Mouse (Mus musculus): ENCODE measurements around the gene Fancc. TPM values are rescaled to one million over a fixed set of nuclear protein-coding genes. Genes with fewer than 3 reads are reported as not detected.

Fancc gene
- polyA plus RNA-seq, 3 experiments from 2014 or later, result 8.5 to 18.0 (median 14.4) TPM

- ATAC-seq, result no peak
Observed at GRCm38 (mm10) chr13:63314608-63314920, 182.5 kb downstream of the Fancc start.

DNA sequence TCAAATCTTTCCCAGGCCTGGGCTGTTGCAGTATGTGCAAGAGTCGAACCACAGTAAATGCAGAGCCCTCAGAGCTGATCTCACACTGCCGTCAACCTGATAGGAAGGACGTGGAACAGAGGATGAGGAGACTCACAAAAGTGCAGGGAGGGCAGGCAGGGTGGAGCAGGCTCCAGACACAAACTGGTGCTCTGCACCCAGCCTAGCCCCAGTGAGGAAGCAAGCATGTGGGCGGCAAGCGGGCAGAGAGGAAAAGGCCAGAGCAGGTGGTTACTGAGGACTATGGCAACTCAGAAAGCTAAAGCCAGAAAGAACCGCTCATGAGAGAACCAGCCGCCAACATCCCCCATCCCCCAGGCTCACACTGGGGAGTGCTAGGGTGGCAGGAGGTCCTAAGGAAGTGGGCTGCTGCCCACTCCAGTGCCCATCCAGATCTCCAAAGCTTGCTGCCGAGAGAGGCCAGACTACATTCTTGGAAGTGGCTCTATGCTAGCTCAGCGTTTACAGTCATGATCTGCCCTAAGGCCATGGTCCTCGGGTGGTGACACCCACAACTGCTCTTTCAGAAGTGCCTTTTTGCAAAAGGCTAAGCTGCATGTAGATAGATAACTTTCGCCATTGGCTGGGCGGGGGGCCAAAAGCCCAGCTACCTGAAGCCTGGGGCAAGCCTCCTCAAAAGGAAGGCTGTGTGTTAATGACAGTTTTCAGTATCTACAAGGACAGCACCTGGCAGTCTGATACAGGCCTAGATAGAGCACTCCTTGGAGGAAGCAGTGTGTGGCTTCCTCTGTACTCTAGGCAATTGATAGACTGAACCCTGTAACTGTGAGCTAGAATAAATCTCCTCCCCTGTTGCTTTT, 183.1 kb downstream of the Fancc start:
- peak; percentile 20 for ATAC-seq

DNA sequence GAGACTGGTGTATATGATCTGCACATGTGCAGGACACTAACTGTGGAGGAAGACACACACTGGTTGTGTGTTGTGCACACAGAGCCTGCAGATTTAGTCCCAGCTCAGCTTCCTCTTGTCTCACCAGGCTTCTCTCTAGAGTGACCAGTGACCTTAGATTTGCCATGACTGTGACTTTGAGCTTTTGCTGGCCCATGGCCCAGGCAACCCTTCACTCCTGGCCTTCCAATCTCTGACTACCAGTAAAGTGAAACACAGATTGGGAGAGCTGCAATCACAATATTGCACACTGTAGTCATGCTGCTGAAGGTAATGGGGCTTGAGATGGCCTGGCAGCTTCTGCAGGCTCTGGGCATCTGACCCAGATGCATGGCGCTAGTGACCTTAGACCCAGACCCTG, 183.8 kb downstream of the Fancc start:
- ATAC-seq, result no peak

DNA sequence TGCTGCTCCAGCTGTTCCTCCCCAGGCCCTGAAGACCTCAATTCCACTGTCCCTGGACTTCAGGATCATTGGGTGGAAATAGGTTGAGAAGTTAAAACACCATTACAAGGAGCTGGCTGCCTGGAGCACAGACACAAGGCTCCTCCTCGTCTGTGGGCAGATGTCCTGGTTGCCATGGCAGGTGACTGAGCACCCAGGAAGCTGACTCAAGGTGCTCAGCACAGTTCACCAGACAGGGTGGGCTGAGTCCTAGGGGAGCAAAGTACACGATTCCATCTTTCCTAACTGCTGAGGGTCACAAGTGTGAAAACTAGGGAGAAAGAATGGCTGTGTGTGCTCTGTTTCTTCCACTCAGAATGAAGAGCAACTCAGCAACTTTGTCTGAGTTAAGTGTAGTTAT, 185.9 kb downstream of the Fancc start:
- ATAC-seq, result no peak

DNA sequence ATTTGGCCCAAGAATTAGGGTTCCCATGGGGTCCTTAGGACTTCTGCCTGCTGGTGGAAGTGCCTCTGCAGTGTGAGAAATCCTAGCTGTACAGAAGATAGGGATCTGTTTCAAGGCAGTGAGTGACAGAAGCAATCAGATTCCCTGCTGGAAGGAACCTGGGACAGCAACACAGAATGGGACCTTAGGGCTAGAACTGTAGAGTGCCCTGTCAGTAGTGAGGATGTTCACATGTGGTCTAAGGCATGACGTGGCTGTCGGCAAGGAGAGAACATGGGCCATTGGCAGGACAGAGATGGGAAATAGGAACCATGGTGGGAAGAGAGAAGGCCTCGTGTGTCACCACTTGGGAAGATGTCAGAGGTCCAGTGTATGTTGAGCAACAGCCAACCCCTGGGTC, 187.5 kb downstream of the Fancc start:
- ATAC-seq, result no peak

DNA sequence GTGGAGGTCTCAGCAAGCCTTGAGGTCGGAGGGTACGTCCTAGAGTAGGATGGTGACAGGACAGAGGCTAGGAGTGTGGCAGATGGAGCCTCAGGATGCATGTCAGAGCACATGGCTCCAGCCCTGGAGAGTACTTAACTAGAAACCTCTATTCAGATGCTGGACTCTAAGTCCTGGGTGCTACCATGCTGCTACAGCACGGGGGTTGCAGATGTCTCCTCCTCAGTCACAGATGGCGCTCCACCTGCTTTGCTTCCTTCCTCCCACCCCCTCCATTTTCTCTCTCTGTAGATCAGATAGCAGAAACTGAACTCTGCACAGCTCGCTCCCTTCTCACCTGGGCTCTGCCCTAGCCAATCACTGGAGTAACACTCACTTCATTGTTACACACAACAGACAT, 190.3 kb downstream of the Fancc start:
- ATAC-seq, result no peak

GRCm38 (mm10) chr13:63305160-63306011, 191.7 kb downstream of the Fancc start:
- ATAC-seq, result no peak

DNA sequence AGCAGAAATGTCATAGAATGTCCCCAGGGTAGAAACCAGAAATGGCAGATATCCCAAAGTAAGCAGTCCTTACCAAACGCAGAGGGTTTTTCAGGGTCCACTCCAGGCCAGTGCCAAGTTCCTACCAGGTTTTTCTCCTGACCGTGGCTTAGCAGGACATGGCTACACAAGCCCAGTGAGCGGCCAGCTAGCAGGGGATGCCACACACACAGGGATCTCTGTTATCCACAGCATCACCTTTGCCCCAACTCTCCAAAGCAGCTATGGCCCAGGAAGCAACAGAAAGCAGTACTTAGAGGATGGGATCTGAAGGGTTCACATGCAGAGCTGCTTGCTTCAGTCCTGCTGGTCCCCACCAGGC, 192.3 kb downstream of the Fancc start:
- ATAC-seq, result no peak

DNA sequence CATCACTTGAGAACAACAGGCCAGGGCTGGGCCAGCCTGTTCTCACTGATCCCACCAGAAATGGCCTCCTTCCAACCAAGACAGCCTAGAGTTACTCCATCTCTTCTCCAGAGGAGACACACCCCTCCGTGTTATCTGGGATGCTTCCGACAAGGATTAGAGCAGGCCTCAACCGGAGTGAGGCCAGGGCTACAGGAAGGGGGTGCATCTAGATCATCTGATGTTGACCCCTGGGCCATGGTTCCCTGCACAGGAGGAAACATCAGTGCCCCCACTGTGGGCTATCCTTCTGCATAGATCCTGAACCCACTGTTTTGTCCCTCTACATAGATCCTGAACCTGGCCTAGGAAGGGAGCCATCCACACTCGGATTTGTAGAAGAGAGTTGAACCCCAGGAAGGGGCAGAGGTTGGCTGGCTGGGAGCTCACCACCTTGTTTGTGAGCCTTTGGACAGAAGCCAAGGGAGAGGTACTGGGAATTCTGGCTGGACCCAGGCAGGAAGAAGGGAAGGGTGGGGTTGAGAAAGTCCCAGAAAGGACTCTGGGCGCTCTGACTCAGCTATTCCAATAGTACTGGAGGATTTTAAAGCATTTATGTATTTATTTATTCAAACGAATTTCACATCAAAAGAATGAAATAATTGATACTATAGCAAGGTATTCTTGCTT, 192.8 kb downstream of the Fancc start:
- no peak for ATAC-seq

DNA sequence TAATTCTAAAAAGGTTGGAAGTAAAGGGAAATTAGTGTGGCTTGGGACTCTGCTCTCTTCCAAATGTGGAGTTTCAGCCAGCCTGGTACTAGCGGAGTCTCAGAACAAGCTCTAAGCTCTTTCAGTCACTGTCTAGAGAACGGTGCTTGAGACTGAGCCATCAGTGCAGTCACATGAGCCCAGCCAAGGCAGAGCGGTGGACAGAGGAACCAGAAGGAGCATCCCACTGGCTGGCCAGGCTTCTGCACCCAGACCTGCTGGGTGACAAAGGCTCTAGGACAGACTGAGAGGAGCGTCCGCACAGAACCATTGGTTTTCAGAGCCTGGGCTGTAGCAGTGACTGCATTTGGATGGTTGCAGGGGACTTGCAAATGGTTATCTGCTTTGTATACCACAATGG, 194.7 kb downstream of the Fancc start:
- ATAC-seq, result no peak

GRCm38 (mm10) chr13:63301764-63302209, 195.3 kb downstream of the Fancc start:
- ATAC-seq, result no peak

GRCm38 (mm10) chr13:63300929-63301328, 196.1 kb downstream of the Fancc start:
- no peak for ATAC-seq

DNA sequence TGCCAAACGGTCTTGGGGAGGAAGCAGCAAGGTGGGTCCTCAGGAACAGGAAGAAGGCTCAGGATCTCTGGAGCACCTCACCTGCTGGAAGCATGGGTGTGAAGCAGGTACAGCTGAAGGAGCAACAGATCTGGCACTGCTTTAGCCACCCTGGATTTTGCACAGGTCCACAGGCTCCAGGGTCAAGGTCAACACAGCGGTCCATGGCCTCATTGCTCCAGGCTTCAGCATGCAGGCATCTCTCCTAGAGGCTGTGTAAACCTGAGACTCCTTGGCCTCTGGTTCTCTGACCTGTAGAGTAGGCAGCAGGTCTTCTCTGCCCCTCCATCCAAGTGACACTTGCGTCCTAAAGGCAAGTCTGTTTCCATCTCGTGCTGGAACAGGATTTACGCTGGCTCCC, 198.1 kb downstream of the Fancc start:
- ATAC-seq, result no peak

GRCm38 (mm10) chr13:63297933-63298332, 199.1 kb downstream of the Fancc start:
- ATAC-seq, result no peak

- ATAC-seq, result no peak
Observed at GRCm38 (mm10) chr13:63297003-63297402, 200.1 kb downstream of the Fancc start.

DNA sequence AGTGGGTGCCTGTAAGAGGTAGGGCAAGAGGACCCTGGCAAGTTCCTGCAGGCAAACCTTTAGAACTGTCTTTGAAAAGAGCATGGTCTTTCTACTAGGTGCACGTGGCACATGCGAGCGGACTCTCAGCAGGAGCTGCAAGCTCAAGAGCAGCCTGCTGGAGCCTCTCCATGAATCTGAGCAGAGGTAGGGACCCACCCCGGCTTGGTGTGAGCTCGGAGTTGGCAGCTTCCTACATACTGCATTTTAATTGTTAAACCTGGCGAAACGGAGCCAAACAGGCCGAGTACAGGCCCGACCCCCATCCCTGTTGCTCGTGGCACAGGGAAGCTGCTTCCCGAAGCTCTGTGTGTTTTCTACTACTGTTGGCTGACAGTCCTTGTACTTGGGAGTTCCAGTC, 200.8 kb downstream of the Fancc start:
- ATAC-seq, result no peak

DNA sequence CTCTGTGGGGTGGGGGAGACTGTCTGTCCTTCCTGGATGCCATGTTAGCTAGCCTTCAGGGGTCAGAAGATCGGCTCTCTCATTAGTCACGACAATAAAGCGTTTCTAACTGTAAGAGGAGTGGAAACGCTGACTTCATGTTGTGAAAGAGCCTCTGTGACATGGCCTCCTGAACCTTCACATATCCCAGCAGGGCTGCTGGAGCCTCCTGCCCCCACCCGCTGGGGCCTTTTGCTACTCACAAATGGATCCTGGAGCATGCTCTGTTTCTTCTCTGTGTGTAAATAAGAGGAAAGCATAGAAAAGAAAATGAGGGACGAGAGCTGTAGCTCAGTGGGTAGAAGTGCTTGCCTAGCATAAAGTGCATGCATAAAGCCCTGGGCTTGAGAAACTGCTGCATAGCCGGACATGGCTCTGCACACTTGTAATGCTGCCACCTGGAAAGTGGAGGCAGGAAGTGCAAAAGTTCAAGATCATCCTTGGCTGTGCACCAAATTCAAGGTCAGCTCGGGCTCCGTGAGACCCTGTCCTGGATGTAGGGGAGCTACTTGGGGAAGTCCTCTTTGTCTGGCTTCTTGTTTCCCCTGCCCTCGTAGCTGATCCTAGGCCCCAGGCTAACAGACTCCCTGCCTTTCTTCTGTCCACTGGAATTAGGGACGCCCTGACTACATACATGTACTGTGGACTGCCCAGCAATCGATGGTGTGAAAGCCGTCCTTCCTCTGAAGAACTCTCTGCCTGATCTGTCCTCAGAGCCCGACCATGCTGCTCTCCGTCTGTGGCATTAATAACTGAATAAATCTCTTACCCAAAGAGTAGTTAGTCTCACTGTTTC, 202.5 kb downstream of the Fancc start:
- ATAC-seq, result no peak

- no peak for ATAC-seq
Observed at GRCm38 (mm10) chr13:63293647-63294046, 203.4 kb downstream of the Fancc start.

DNA sequence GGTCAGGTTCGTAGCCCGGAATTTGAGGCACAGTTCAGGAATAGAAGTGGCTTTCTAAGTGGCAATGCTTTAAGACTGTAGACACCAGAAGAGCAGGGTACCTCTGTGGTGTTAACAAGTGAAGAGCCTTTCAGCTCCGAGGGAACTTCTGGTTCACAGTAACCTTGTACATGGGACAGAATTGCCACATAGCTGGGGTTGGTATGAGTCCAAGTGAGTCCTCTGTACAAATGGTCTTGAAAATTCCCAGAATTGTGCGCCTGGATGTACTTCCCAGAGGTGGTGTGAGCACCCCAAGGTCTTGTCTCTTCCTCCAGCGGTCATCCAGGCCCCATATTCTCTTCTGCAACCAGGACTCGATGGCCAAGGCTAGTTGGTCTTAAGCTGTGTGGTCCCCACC, 206.1 kb downstream of the Fancc start:
- ATAC-seq, result no peak

DNA sequence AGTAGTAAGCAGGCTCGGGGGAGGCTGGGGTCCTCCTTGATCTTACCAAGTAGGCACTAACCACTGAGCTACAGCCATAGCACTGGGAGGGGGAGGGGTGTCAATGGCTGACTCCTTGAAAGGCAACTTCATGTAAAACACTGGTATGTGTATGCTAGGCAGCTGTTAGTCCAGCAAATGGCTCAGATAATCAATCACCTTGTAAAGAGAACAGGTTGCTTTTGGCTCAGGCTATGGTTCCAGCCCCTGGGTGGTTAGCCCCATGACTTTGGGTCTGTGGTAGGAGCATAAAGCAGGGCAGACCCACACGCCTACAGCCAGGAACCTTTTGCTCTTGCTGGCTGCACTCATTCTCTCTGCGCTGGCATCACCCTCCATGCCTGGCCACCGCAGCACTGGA, 207.0 kb downstream of the Fancc start:
- no peak for ATAC-seq

DNA sequence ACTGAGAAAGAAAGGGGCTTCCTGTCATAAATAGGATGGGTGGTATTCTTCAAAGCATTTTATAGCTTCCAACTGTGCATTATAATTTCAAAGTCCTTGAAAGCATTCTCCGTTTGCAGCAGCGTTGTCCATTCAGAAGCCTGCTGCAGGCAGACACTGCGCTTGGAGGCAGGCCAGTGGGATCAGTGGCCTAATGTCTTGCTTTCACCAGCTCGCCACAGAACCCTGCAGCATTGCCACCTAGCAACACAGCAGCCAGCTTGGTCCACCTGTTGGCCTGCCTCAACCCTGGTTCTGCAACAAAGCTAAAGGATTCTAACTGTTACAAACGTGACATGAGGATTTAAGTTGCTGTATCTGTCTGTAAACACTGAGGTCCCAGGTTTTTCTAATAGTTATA, 207.4 kb downstream of the Fancc start:
- ATAC-seq, result no peak

GRCm38 (mm10) chr13:63289152-63289551, 207.9 kb downstream of the Fancc start:
- ATAC-seq, result no peak

Data from inflammation-experienced regulatory T-cells, adult 6 months (primary cell).